Mouse (Mus musculus): ENCODE results near the gene Pld1. TPM values are rescaled to one million over a fixed set of nuclear protein-coding genes. Genes with fewer than 3 reads are reported as not detected.

The Pld1 gene
- polyA plus RNA-seq, 1 experiment from 2014 or later: 5.0 TPM

GRCm38 (mm10) chr3:28019727-28020126 lies 81.2 kb downstream of the Pld1 start:
- no peak for TF ChIP-seq CTCF (IDR thresholded peaks at IDR 0.05; ENCODE audit: low read depth)
- Histone ChIP-seq H3K4me2 (ENCODE audit: low read length) (no peak overlapping the region), H3K36me3 (ENCODE audit: insufficient read depth, low read length) (no peaks in the 10 kb centered on the region), H3K9ac (ENCODE audit: low read depth, low read length) (no peak overlapping the region), H3K27me3 (ENCODE audit: insufficient read depth, low read length) (no peaks in the 10 kb centered on the region), H3K27ac (no peak overlapping the region), H3K9me3 (replicated peaks; ENCODE audit: low read length) (no peaks in the 10 kb centered on the region), H3K4me1 (replicated peaks; ENCODE audit: insufficient read depth, low read length) (no peaks in the 10 kb centered on the region), H3K4me3 (replicated peaks; ENCODE audit: low read depth, low read length) (no peak overlapping the region)
- WGBS: 82% methylated on average over 4 of the region's 4 CpGs
- no peak for ATAC-seq (replicated peaks; ENCODE audit: low FRiP score, low read depth)
- DNase-seq (ENCODE audit: low spot score): no peak

GRCm38 (mm10) chr3:28020404-28020803 lies 81.9 kb downstream of the Pld1 start:
- no peaks in the 10 kb centered on the region for H3K36me3 ChIP-seq (ENCODE audit: insufficient read depth, low read length)
- no peaks in the 10 kb centered on the region for H3K9me3 ChIP-seq (replicated peaks; ENCODE audit: low read length)
- no peaks in the 10 kb centered on the region for H3K4me1 ChIP-seq (replicated peaks; ENCODE audit: insufficient read depth, low read length)
- no peak overlapping the region for H3K4me2 ChIP-seq (ENCODE audit: low read length)
- TF ChIP-seq CTCF (IDR thresholded peaks at IDR 0.05; ENCODE audit: low read depth): no peak
- no peak overlapping the region for H3K4me3 ChIP-seq (replicated peaks; ENCODE audit: low read depth, low read length)
- 95% methylated on average over 2 of the region's 2 CpGs for WGBS
- no peak overlapping the region for H3K27ac ChIP-seq
- ATAC-seq (replicated peaks; ENCODE audit: low FRiP score, low read depth): no peak
- no peak overlapping the region for H3K9ac ChIP-seq (ENCODE audit: low read depth, low read length)
- no peak for DNase-seq (ENCODE audit: low spot score)
- H3K27me3 ChIP-seq (ENCODE audit: insufficient read depth, low read length): no peaks in the 10 kb centered on the region

- DNase-seq (ENCODE audit: low spot score) (no peak), ATAC-seq (replicated peaks; ENCODE audit: low FRiP score, low read depth) (no peak)
- H3K36me3 ChIP-seq (ENCODE audit: insufficient read depth, low read length): no peaks in the 10 kb centered on the region
- H3K4me1 ChIP-seq (replicated peaks; ENCODE audit: insufficient read depth, low read length): no peaks in the 10 kb centered on the region
- no peak overlapping the region for H3K27ac ChIP-seq
- no peak for TF ChIP-seq CTCF (IDR thresholded peaks at IDR 0.05; ENCODE audit: low read depth)
- no peaks in the 10 kb centered on the region for H3K27me3 ChIP-seq (ENCODE audit: insufficient read depth, low read length)
- 76% methylated on average over 5 of the region's 5 CpGs for WGBS
- H3K4me3 ChIP-seq (replicated peaks; ENCODE audit: low read depth, low read length): no peak overlapping the region
- H3K9me3 ChIP-seq (replicated peaks; ENCODE audit: low read length): no peaks in the 10 kb centered on the region
- H3K9ac ChIP-seq (ENCODE audit: low read depth, low read length): no peak overlapping the region
- H3K4me2 ChIP-seq (ENCODE audit: low read length): no peak overlapping the region
These were observed 83.7 kb downstream of the Pld1 start for GRCm38 (mm10) chr3:28022191-28022590.

GRCm38 (mm10) chr3:28026876-28027275 lies 88.4 kb downstream of the Pld1 start:
- TF ChIP-seq CTCF (IDR thresholded peaks at IDR 0.05; ENCODE audit: low read depth): no peak
- H3K9ac ChIP-seq (ENCODE audit: low read depth, low read length): no peak overlapping the region
- H3K9me3 ChIP-seq (replicated peaks; ENCODE audit: low read length): no peaks in the 10 kb centered on the region
- H3K4me1 ChIP-seq (replicated peaks; ENCODE audit: insufficient read depth, low read length): no peaks in the 10 kb centered on the region
- H3K4me3 ChIP-seq (replicated peaks; ENCODE audit: low read depth, low read length): no peak overlapping the region
- H3K27ac ChIP-seq: 0 out of 2 replicates have a peak overlapping the region, but pooled peaks have one; percentile 10
- 51% methylated on average over 3 of the region's 3 CpGs for WGBS
- DNase-seq (ENCODE audit: low spot score): peak; percentile 33
- peak; percentile 93 for ATAC-seq (replicated peaks; ENCODE audit: low FRiP score, low read depth)
- H3K27me3 ChIP-seq (ENCODE audit: insufficient read depth, low read length): no peaks in the 10 kb centered on the region
- H3K36me3 ChIP-seq (ENCODE audit: insufficient read depth, low read length): no peaks in the 10 kb centered on the region
- no peak overlapping the region for H3K4me2 ChIP-seq (ENCODE audit: low read length)

GRCm38 (mm10) chr3:28028456-28028855 lies 90.0 kb downstream of the Pld1 start:
- Histone ChIP-seq H3K4me2 (ENCODE audit: low read length) (no peak overlapping the region), H3K4me3 (replicated peaks; ENCODE audit: low read depth, low read length) (no peak overlapping the region), H3K9ac (ENCODE audit: low read depth, low read length) (no peak overlapping the region), H3K36me3 (ENCODE audit: insufficient read depth, low read length) (no peaks in the 10 kb centered on the region), H3K27me3 (ENCODE audit: insufficient read depth, low read length) (no peaks in the 10 kb centered on the region), H3K27ac (no peak overlapping the region), H3K9me3 (replicated peaks; ENCODE audit: low read length) (no peaks in the 10 kb centered on the region), H3K4me1 (replicated peaks; ENCODE audit: insufficient read depth, low read length) (no peaks in the 10 kb centered on the region)
- DNase-seq (ENCODE audit: low spot score) (no peak), ATAC-seq (replicated peaks; ENCODE audit: low FRiP score, low read depth) (no peak)
- TF ChIP-seq CTCF (IDR thresholded peaks at IDR 0.05; ENCODE audit: low read depth): no peak
- WGBS: 72% methylated on average over 10 of the region's 10 CpGs

- no peak overlapping the region for H3K4me2 ChIP-seq (ENCODE audit: low read length)
- H3K4me1 ChIP-seq (replicated peaks; ENCODE audit: insufficient read depth, low read length): no peaks in the 10 kb centered on the region
- H3K27ac ChIP-seq: no peak overlapping the region
- H3K9ac ChIP-seq (ENCODE audit: low read depth, low read length): no peak overlapping the region
- 94% methylated on average over 5 of the region's 5 CpGs for WGBS
- no peaks in the 10 kb centered on the region for H3K36me3 ChIP-seq (ENCODE audit: insufficient read depth, low read length)
- DNase-seq (ENCODE audit: low spot score) (no peak), ATAC-seq (replicated peaks; ENCODE audit: low FRiP score, low read depth) (no peak)
- no peak for TF ChIP-seq CTCF (IDR thresholded peaks at IDR 0.05; ENCODE audit: low read depth)
- no peak overlapping the region for H3K4me3 ChIP-seq (replicated peaks; ENCODE audit: low read depth, low read length)
- no peaks in the 10 kb centered on the region for H3K27me3 ChIP-seq (ENCODE audit: insufficient read depth, low read length)
- H3K9me3 ChIP-seq (replicated peaks; ENCODE audit: low read length): no peaks in the 10 kb centered on the region
These were observed 92.4 kb downstream of the Pld1 start for GRCm38 (mm10) chr3:28030860-28031259.

GRCm38 (mm10) chr3:28031643-28032243 lies 93.2 kb downstream of the Pld1 start:
- H3K9me3 ChIP-seq (replicated peaks; ENCODE audit: low read length): no peaks in the 10 kb centered on the region
- DNase-seq (ENCODE audit: low spot score) (no peak), ATAC-seq (replicated peaks; ENCODE audit: low FRiP score, low read depth) (no peak)

More at GRCm38 (mm10) chr3:28031643-28032243, 93.2 kb downstream of the Pld1 start:
- Histone ChIP-seq H3K27me3 (ENCODE audit: insufficient read depth, low read length) (no peaks in the 10 kb centered on the region), H3K27ac (no peak overlapping the region), H3K4me2 (ENCODE audit: low read length) (no peak overlapping the region), H3K4me3 (replicated peaks; ENCODE audit: low read depth, low read length) (no peak overlapping the region), H3K9ac (ENCODE audit: low read depth, low read length) (no peak overlapping the region), H3K36me3 (ENCODE audit: insufficient read depth, low read length) (no peaks in the 10 kb centered on the region), H3K4me1 (replicated peaks; ENCODE audit: insufficient read depth, low read length) (no peaks in the 10 kb centered on the region)
- 74% methylated on average over 7 of the region's 7 CpGs for WGBS
- TF ChIP-seq CTCF (IDR thresholded peaks at IDR 0.05; ENCODE audit: low read depth): no peak

All from kidney, postnatal 0 days (tissue).